Mouse (Mus musculus): ENCODE measurements around the gene Csde1.

GRCm38 (mm10) chr3:103020249-103020942 is at the start of gene Csde1:
- no peak for TF ChIP-seq CTCF (IDR thresholded peaks at IDR 0.05; ENCODE audit: control insufficient read depth, insufficient read depth, insufficient replicate concordance, low read depth, low read length)
- peak; percentile 99 for TF ChIP-seq POLR2A (IDR thresholded peaks at IDR 0.05; ENCODE audit: control insufficient read depth, low read depth, low read length)

Data from testis, adult 2 months (tissue).